Mouse (Mus musculus) spleen, postnatal 0 days (tissue): ENCODE results near the gene Gm21962. TPM values are rescaled to one million over a fixed set of nuclear protein-coding genes. Genes with fewer than 3 reads are reported as not detected.

ENCODE experiments used
- polyA plus RNA-seq: library from polyadenylated mRNA; unstranded; fragments of >200 nt; fragmentation: Nextera tagmentation; extraction: Ambion mirVana; gene quantifications from 2 replicates; pipeline ENCODE4 v1.2.1, GENCODE M21; 2015

The Gm21962 gene
- polyA plus RNA-seq, result not detected in 2 replicates

GRCm38 (mm10) chr3:137671224-137671623 lies at the start of gene Gm21962:
Gm21962 (plus strand) TSS chr3:137671524.

Other genes with a start within 250 kb of the Gm21962 start
- gene Ddit4l, start 49.9 kb upstream of the Gm21962 start, polyA plus RNA-seq, result 1.2 and 2.1 TPM in 2 replicates
- gene H2afz, start 193.0 kb downstream of the Gm21962 start, polyA plus RNA-seq, result 1,639 and 1,838 TPM in 2 replicates
- 6.1 and 7.4 TPM in 2 replicates for gene Dnajb14, start 196.2 kb downstream of the Gm21962 start, polyA plus RNA-seq
- gene Lamtor3, start 247.0 kb downstream of the Gm21962 start, polyA plus RNA-seq, result 69.5 and 76.4 TPM in 2 replicates